Mouse (Mus musculus) midbrain, embryonic 16.5 days (tissue): ENCODE measurements around the gene Ccdc13. TPM values are rescaled to one million over a fixed set of nuclear protein-coding genes. Genes with fewer than 3 reads are reported as not detected.

Experiments
- ATAC-seq: fragments of 200-750 bp; cut with Nextera tagmentation; 2 replicates; pipeline ENCODE4 v1.8.0; 2017; ENCODE audit warnings: moderate TSS enrichment
- H3K27ac ChIP-seq: fragments of 300-500 bp; sonication (generic); 2 replicates; pipeline ENCODE4 v1.5.1; 2014; ENCODE audit warnings: mild to moderate bottlenecking, low read length, mixed read lengths
- H3K27me3 ChIP-seq: fragments of 300-500 bp; sonication (generic); 2 replicates; pipeline ENCODE4 v1.6.1; 2014; ENCODE audit warnings: low read depth, low read length, mixed read lengths; ENCODE audit not compliant: control insufficient read depth, insufficient read depth
- H3K36me3 ChIP-seq: fragments of 300-500 bp; sonication (generic); 2 replicates; pipeline ENCODE4 v1.6.1; 2014; ENCODE audit warnings: mild to moderate bottlenecking, low read length, moderate library complexity, mixed read lengths; ENCODE audit not compliant: control insufficient read depth, insufficient read depth
- H3K4me1 ChIP-seq: fragments of 300-500 bp; sonication (generic); 2 replicates; pipeline ENCODE4 v1.6.1; 2014; ENCODE audit warnings: mild to moderate bottlenecking, low read length, mixed read lengths; ENCODE audit not compliant: control insufficient read depth, insufficient read depth
- H3K4me2 ChIP-seq: fragments of 300-500 bp; sonication (generic); 2 replicates; pipeline ENCODE4 v1.6.1; 2014; ENCODE audit warnings: mild to moderate bottlenecking, low read length, mixed read lengths
- H3K4me3 ChIP-seq: fragments of 300-500 bp; sonication (generic); 2 replicates; pipeline ENCODE4 v1.5.1; 2014; ENCODE audit warnings: low read depth, mild to moderate bottlenecking, low read length, moderate library complexity, mixed read lengths
- H3K9ac ChIP-seq: fragments of 300-500 bp; sonication (generic); 2 replicates; pipeline ENCODE4 v1.6.1; 2014; ENCODE audit warnings: low read depth, low read length, mixed read lengths
- H3K9me3 ChIP-seq: fragments of 300-500 bp; sonication (generic); replicated peaks from 2 replicates; pipeline ENCODE4 v1.6.1; 2014; ENCODE audit warnings: mild to moderate bottlenecking, low read length, mixed read lengths; ENCODE audit not compliant: control insufficient read depth, poor library complexity, severe bottlenecking
- WGBS: fragments of 180-500 bp; shearing (Covaris S2); extraction: QIAGEN DNeasy Blood & Tissue Kit; methylation state at CpG from one replicate; pipeline ENCODE4 v1.1.7; 2014; 5-methylcytosine and 5-hydroxymethylcytosine counted together
- polyA plus RNA-seq: library from polyadenylated mRNA; unstranded; fragments of >200 nt; fragmentation: Nextera tagmentation; extraction: Ambion mirVana; gene quantifications from 2 replicates; pipeline ENCODE4 v1.2.1, GENCODE M21; 2015

The Ccdc13 gene
- polyA plus RNA-seq, 1 experiment from 2014 or later, result 5.1 TPM

- no peak overlapping the region for H3K4me2 ChIP-seq
- H3K27ac ChIP-seq, result peak overlapping the region; percentile 64
- WGBS, result 51% methylated on average over 7 of the region's 7 CpGs
- no peaks in the 10 kb centered on the region for H3K36me3 ChIP-seq
- H3K4me3 ChIP-seq, result no peak overlapping the region
- H3K9ac ChIP-seq, result no peak overlapping the region
- 0 out of 2 replicates have a peak, but pooled peaks have one; percentile 24 for ATAC-seq
- H3K4me1 ChIP-seq, result peaks cover 6% of the 10 kb centered on the region; the same call in 1 of the 2 replicates
- no peaks in the 10 kb centered on the region for H3K9me3 ChIP-seq
- H3K27me3 ChIP-seq, result no peaks in the 10 kb centered on the region
Measured at GRCm38 (mm10) chr9:121819771-121820471, 19.3 kb downstream of the Ccdc13 start.

GRCm38 (mm10) chr9:121819073-121819770 is 20.0 kb downstream of the Ccdc13 start:
- ATAC-seq, result no peak
- Histone ChIP-seq H3K9me3 (no peaks in the 10 kb centered on the region), H3K4me3 (no peak overlapping the region), H3K36me3 (no peaks in the 10 kb centered on the region), H3K4me2 (no peak overlapping the region), H3K27ac (peak overlapping the region; percentile 64), H3K9ac (no peak overlapping the region), H3K27me3 (no peaks in the 10 kb centered on the region), H3K4me1 (peaks cover 6% of the 10 kb centered on the region; the same call in 1 of the 2 replicates)
- WGBS, result 78% methylated on average over 9 of the region's 9 CpGs

- Histone ChIP-seq H3K36me3 (no peaks in the 10 kb centered on the region), H3K4me1 (peaks cover 9% of the 10 kb centered on the region; the same call in 1 of the 2 replicates), H3K4me3 (no peak overlapping the region), H3K9ac (no peak overlapping the region), H3K9me3 (no peaks in the 10 kb centered on the region), H3K27ac (no peak overlapping the region), H3K4me2 (no peak overlapping the region), H3K27me3 (no peaks in the 10 kb centered on the region)
- WGBS, result 84% methylated on average over 6 of the region's 6 CpGs
- ATAC-seq, result no peak
Measured at GRCm38 (mm10) chr9:121815183-121815582, 24.1 kb downstream of the Ccdc13 start.

DNA sequence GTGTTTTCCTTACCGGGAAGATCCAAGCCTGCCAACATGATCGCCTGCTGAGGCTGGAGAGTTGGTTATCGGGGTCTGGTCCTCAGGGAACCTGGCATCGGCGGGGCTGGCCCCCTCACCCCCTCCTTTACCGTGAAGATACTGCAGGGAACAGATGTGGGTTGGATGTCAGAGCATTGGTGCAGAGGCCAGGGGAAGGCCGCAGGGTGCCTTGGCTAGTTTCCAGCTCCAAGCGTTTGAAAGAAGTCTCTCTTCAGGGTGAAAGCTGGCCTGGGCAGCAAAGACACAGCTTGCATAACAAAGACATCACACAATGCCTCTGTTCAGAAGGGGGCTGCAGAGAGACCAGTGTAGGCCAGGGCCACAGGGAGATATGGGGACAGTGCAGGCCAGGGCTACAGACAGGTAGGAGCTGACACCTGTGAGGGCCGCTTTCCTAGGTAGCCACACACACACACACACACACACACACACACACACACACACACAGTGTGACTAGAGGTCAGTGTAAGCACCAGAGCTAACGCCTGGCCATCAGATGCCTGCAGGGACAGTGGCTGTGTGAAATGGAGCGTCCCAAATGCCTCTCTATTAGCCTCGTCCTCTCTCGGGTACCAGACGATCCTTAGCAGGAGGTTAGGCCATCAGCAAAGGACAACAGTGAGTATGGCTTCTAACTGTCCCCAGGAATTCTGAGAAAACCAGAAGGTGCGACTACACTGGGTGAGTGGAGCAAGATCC is 29.0 kb downstream of the Ccdc13 start:
- Histone ChIP-seq H3K36me3 (no peaks in the 10 kb centered on the region), H3K9ac (no peak overlapping the region), H3K4me2 (no peak overlapping the region), H3K4me3 (no peak overlapping the region), H3K27ac (no peak overlapping the region), H3K27me3 (no peaks in the 10 kb centered on the region), H3K9me3 (no peaks in the 10 kb centered on the region), H3K4me1 (peaks cover 9% of the 10 kb centered on the region; the same call in 1 of the 2 replicates)
- WGBS, result 13% methylated on average over 15 of the region's 15 CpGs
- peak; percentile 73 for ATAC-seq

GRCm38 (mm10) chr9:121808511-121808910 is 30.8 kb downstream of the Ccdc13 start:
- Histone ChIP-seq H3K27me3 (no peaks in the 10 kb centered on the region), H3K4me3 (no peak overlapping the region), H3K4me1 (peaks cover 9% of the 10 kb centered on the region; the same call in 1 of the 2 replicates), H3K4me2 (no peak overlapping the region), H3K36me3 (no peaks in the 10 kb centered on the region), H3K9me3 (no peaks in the 10 kb centered on the region), H3K27ac (no peak overlapping the region), H3K9ac (no peak overlapping the region)
- 48% methylated on average over 3 of the region's 3 CpGs for WGBS
- ATAC-seq, result no peak

DNA sequence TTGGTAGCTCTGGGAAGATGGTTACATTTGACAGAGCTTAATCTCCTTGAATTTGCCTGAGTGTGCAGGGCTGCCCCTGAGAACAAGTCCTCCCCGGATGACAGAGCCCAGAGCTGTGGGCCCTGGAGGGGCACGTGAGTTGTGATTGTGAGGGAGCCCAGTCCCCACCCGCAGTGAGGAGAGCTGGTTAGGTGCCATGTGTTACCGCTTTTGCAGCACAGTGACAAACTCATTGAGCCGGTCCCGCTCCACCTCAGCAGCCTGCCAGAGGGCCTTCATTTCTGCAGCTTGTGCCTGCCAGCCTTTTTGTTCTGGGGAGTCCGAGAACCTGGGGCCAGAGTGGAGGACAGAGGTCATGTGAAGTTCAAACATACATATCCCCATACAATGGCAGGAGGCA is 31.3 kb downstream of the Ccdc13 start:
- Histone ChIP-seq H3K4me2 (no peak overlapping the region), H3K9me3 (no peaks in the 10 kb centered on the region), H3K27me3 (no peaks in the 10 kb centered on the region), H3K4me1 (peaks cover 9% of the 10 kb centered on the region; the same call in 1 of the 2 replicates), H3K4me3 (no peak overlapping the region), H3K36me3 (no peaks in the 10 kb centered on the region), H3K27ac (no peak overlapping the region), H3K9ac (no peak overlapping the region)
- no peak for ATAC-seq
- WGBS, result 67% methylated on average over 7 of the region's 7 CpGs

DNA sequence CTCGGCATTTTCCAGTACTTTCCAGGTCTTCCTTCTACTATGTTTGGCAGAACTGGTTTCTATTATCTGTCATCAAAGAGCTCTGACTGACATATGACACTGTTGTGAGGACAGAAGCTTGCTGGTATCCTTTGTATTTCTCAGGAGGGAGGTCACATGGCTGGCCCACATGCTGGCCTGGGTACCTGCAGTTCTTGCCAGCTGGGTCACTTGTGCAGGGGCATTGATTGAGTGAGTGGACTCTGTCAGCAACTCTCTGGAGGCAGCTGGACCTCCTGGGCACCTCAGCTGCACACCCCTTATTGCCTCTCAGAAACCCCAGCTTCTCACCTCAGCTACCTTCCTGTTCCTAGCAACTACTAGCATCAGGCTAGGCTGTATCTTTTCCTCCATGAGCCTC is 31.7 kb downstream of the Ccdc13 start:
- H3K36me3 ChIP-seq, result no peaks in the 10 kb centered on the region
- H3K4me2 ChIP-seq, result no peak overlapping the region
- H3K4me3 ChIP-seq, result no peak overlapping the region
- H3K9me3 ChIP-seq, result no peaks in the 10 kb centered on the region
- H3K27ac ChIP-seq, result no peak overlapping the region
- no peaks in the 10 kb centered on the region for H3K27me3 ChIP-seq
- no peak overlapping the region for H3K9ac ChIP-seq
- WGBS, result 52% methylated on average over 1 of the region's 1 CpGs
- ATAC-seq, result no peak
- peaks cover 9% of the 10 kb centered on the region; the same call in 1 of the 2 replicates for H3K4me1 ChIP-seq

DNA sequence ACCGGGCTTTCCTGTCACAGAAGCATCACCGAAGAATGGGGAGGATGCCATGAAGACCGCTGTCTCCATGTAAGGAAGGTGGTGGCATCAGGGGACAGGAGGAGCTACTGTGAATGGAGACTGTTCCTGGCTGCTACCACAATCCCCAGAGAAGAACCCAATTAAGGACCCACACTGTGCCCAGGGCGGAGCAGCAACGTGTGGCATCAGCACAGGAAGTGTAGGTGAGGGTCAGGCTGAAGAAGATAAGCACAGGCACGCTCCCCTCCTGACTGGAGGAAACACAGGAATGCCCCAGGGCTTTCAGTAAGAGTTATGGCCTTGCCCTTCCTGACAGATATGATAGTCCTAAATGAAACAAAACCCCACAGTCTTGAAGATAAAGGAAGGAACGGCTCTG is 36.5 kb downstream of the Ccdc13 start:
- ATAC-seq, result no peak
- Histone ChIP-seq H3K9me3 (no peaks in the 10 kb centered on the region), H3K4me1 (no peaks in the 10 kb centered on the region), H3K4me3 (no peak overlapping the region), H3K9ac (no peak overlapping the region), H3K27ac (no peak overlapping the region), H3K36me3 (no peaks in the 10 kb centered on the region), H3K4me2 (no peak overlapping the region), H3K27me3 (no peaks in the 10 kb centered on the region)
- WGBS, result 82% methylated on average over 7 of the region's 7 CpGs
